ENCODE assay signal across 15 mouse cellular contexts in genomic region chrX:47726285-47726684, GRCm38 (mm10).
"Had no signal": no experiment of that assay in that cellular context is flagged by ENCODE, and none has a peak within 500 bp of the region (broad histone marks: within the 10 kb centered on the region; RNA-seq: fewer than 3 reads in every experiment).

No protein-coding gene starts in this region.

- H3K27ac ChIP-seq: liver, embryonic 15.5 days; midbrain, embryonic 10.5 days; midbrain, embryonic 13.5 days; midbrain, embryonic 15.5 days; neural tube, embryonic 12.5 days; stomach, embryonic 15.5 days; stomach, postnatal 0 days had no signal

- ATAC-seq: midbrain, embryonic 13.5 days; midbrain, embryonic 15.5 days had no signal

- H3K27me3 ChIP-seq: liver, embryonic 15.5 days; midbrain, embryonic 13.5 days; midbrain, embryonic 15.5 days; neural tube, embryonic 12.5 days; stomach, embryonic 15.5 days had no signal

- H3K4me3 ChIP-seq: liver, embryonic 15.5 days; midbrain, embryonic 10.5 days; midbrain, embryonic 13.5 days; midbrain, embryonic 15.5 days; neural tube, embryonic 12.5 days; stomach, embryonic 15.5 days had no signal

- H3K36me3 ChIP-seq: liver, embryonic 15.5 days; midbrain, embryonic 10.5 days; midbrain, embryonic 13.5 days; midbrain, embryonic 15.5 days; neural tube, embryonic 12.5 days; stomach, embryonic 15.5 days had no signal

- H3K9me3 ChIP-seq: liver, embryonic 15.5 days; midbrain, embryonic 10.5 days; midbrain, embryonic 13.5 days; midbrain, embryonic 15.5 days; neural tube, embryonic 12.5 days; stomach, embryonic 15.5 days had no signal

- DNase-seq: lung, adult 18-20 months; lung, embryonic 14.5 days; lung, postnatal 10 days; lung, postnatal 4 days; right cerebral cortex, postnatal 14 days; thymus, adult 18-20 months; thymus, postnatal 14 days; thymus, postnatal 36 days had no signal

- H3K9ac ChIP-seq: liver, embryonic 15.5 days; lung, embryonic 14.5 days; midbrain, embryonic 13.5 days; midbrain, embryonic 15.5 days; neural tube, embryonic 12.5 days; stomach, embryonic 15.5 days had no signal

- H3K4me2 ChIP-seq: liver, embryonic 15.5 days; lung, embryonic 14.5 days; midbrain, embryonic 13.5 days; midbrain, embryonic 15.5 days; neural tube, embryonic 12.5 days; stomach, embryonic 15.5 days had no signal

- H3K4me1 ChIP-seq: liver, embryonic 15.5 days; midbrain, embryonic 10.5 days; midbrain, embryonic 13.5 days; midbrain, embryonic 15.5 days; neural tube, embryonic 12.5 days; stomach, embryonic 15.5 days had no signal
